8 mouse cellular contexts compared by ENCODE assay signal in genomic region chr4:131826905-131827304, GRCm38 (mm10). TPM values are rescaled to one million over a fixed set of nuclear protein-coding genes. Genes with fewer than 3 reads are reported as not detected.
A peak's percentile ranks its signal among the peaks of the same experiment; 100 is the strongest.
DNase-seq lines count a peak whose midpoint lies in the region; ATAC-seq and TF ChIP-seq lines count a peak whose summit lies in the region.
"Had no signal": no experiment of that assay in that cellular context is flagged by ENCODE, and none has a peak within 500 bp of the region (broad histone marks: within the 10 kb centered on the region; RNA-seq: fewer than 3 reads in every experiment).

No protein-coding gene starts in this region.

- no peak overlapping the region for H3K9ac ChIP-seq in forebrain, embryonic 16.5 days (replicated peaks; ENCODE audit: low read depth, low read length)
- no peak overlapping the region; the same call in 1 of the 2 replicates for H3K9ac ChIP-seq in limb, embryonic 12.5 days (replicated peaks)
- H3K9ac ChIP-seq: liver, embryonic 13.5 days had no signal

- H3K4me2 ChIP-seq in forebrain, embryonic 16.5 days (ENCODE audit: low read length) = no peak overlapping the region
- peak overlapping the region; percentile 7; the same call in 1 of the 2 replicates for H3K4me2 ChIP-seq in limb, embryonic 12.5 days
- H3K4me2 ChIP-seq: liver, embryonic 13.5 days had no signal

- TF ChIP-seq CTCF in gastrocnemius, adult 2 months (IDR thresholded peaks at IDR 0.05) = no peak

- H3K27ac ChIP-seq in forebrain, embryonic 16.5 days (ENCODE audit: low read length) = no peak overlapping the region
- H3K27ac ChIP-seq in limb, embryonic 12.5 days = peak overlapping the region; percentile 25; the same call in 1 of the 2 replicates
- no peak overlapping the region for H3K27ac ChIP-seq in gastrocnemius, adult 2 months
- H3K27ac ChIP-seq: liver, embryonic 13.5 days had no signal

- no peak overlapping the region for H3K4me3 ChIP-seq in forebrain, embryonic 16.5 days (replicated peaks; ENCODE audit: low read length)
- no peak overlapping the region for H3K4me3 ChIP-seq in limb, embryonic 12.5 days (replicated peaks)
- no peak overlapping the region for H3K4me3 ChIP-seq in gastrocnemius, adult 2 months
- H3K4me3 ChIP-seq: liver, embryonic 13.5 days had no signal

- H3K9me3 ChIP-seq in forebrain, embryonic 16.5 days (ENCODE audit: control insufficient read depth, low read length) = no peaks in the 10 kb centered on the region
- H3K9me3 ChIP-seq in limb, embryonic 12.5 days = no peaks in the 10 kb centered on the region
- H3K9me3 ChIP-seq: liver, embryonic 13.5 days had no signal

- no peaks in the 10 kb centered on the region for H3K27me3 ChIP-seq in forebrain, embryonic 16.5 days (replicated peaks; ENCODE audit: control insufficient read depth, insufficient read depth, low read length)
- H3K27me3 ChIP-seq in limb, embryonic 12.5 days = no peaks in the 10 kb centered on the region
- H3K27me3 ChIP-seq: liver, embryonic 13.5 days had no signal

- peak; percentile 28 for DNase-seq in urinary bladder, postnatal 25 days (ENCODE audit: low spot score)
- no peak for DNase-seq in urinary bladder, postnatal 10 days (ENCODE audit: low spot score)
- DNase-seq in gastrocnemius, adult 2 months = no peak
- no peak for DNase-seq in gastrocnemius, adult 18-20 months (ENCODE audit: low spot score)
- DNase-seq in heart, postnatal 14 days = no peak
- DNase-seq: liver, embryonic 13.5 days had no signal

- intact Hi-C loops in gastrocnemius, adult 2 months (cut with DNase I) = no loop called here
- intact Hi-C loops in heart, postnatal 14 days (cut with DNase I) = no loop called here

- H3K4me1 ChIP-seq in forebrain, embryonic 16.5 days (replicated peaks; ENCODE audit: control insufficient read depth, insufficient read depth, low read length) = peaks cover 7% of the 10 kb centered on the region
- peaks cover 26% of the 10 kb centered on the region for H3K4me1 ChIP-seq in limb, embryonic 12.5 days (replicated peaks)

- no peaks in the 10 kb centered on the region for H3K36me3 ChIP-seq in forebrain, embryonic 16.5 days (ENCODE audit: control insufficient read depth, insufficient read depth)
- no peaks in the 10 kb centered on the region for H3K36me3 ChIP-seq in limb, embryonic 12.5 days
- H3K36me3 ChIP-seq: liver, embryonic 13.5 days had no signal

- WGBS in forebrain, embryonic 16.5 days = 7% methylated on average over 6 of the region's 6 CpGs
- 5% methylated on average over 6 of the region's 6 CpGs for WGBS in limb, embryonic 12.5 days

- 0 out of 2 replicates have a peak, but pooled peaks have one; percentile 41 for ATAC-seq in forebrain, embryonic 16.5 days
- peak; percentile 76; the same call in 1 of the 2 replicates for ATAC-seq in limb, embryonic 12.5 days (ENCODE audit: insufficient number of reproducible peaks, insufficient read depth, low FRiP score, low TSS enrichment, low read depth)

RNA-seq across cellular contexts. Expression of gene Ptpru, which starts 11.2 kb away (rescaled TPM):
- 21.5 and 29.7 TPM in 2 replicates for polyA plus RNA-seq in forebrain, embryonic 16.5 days (2015; fragmentation: Nextera tagmentation; extraction: Ambion mirVana)
- 18.0 and 19.8 TPM in 2 replicates for polyA plus RNA-seq in limb, embryonic 12.5 days (2016; fragmentation: Nextera tagmentation; extraction: Ambion mirVana)
- 1 to 10 TPM; 1.7 to 2.6 TPM for total RNA-seq in gastrocnemius, adult 2 months (2021)
- 1 to 10 TPM in 1 of 2 experiments, under 1 TPM in 1; 0.71 to 1.5 TPM for total RNA-seq in gastrocnemius, adult 18-20 months (2021)
- total RNA-seq in heart, postnatal 14 days (2021) = 1 to 10 TPM; 3.2 to 6.8 TPM

RNA-seq across cellular contexts. Expression of gene Mecr, which starts 16.4 kb away (rescaled TPM):
- 36.7 and 38.3 TPM in 2 replicates for polyA plus RNA-seq in forebrain, embryonic 16.5 days (2015; fragmentation: Nextera tagmentation; extraction: Ambion mirVana)
- 45.1 and 46.9 TPM in 2 replicates for polyA plus RNA-seq in limb, embryonic 12.5 days (2016; fragmentation: Nextera tagmentation; extraction: Ambion mirVana)
- total RNA-seq in gastrocnemius, adult 2 months (2021) = 10 to 100 TPM; 16.3 to 25.4 TPM
- total RNA-seq in gastrocnemius, adult 18-20 months (2021) = 10 to 100 TPM; 19.7 to 25.5 TPM
- 10 to 100 TPM; 29.7 to 30.4 TPM for total RNA-seq in heart, postnatal 14 days (2021)

RNA-seq across cellular contexts. Expression of gene Srsf4, which starts 46.5 kb away (rescaled TPM):
- 143 and 156 TPM in 2 replicates for polyA plus RNA-seq in forebrain, embryonic 16.5 days (2015; fragmentation: Nextera tagmentation; extraction: Ambion mirVana)
- 158 and 162 TPM in 2 replicates for polyA plus RNA-seq in limb, embryonic 12.5 days (2016; fragmentation: Nextera tagmentation; extraction: Ambion mirVana)
- total RNA-seq in gastrocnemius, adult 2 months (2021) = 10 to 100 TPM; 32.0 to 33.8 TPM
- total RNA-seq in gastrocnemius, adult 18-20 months (2021) = 10 to 100 TPM; 28.0 TPM
- total RNA-seq in heart, postnatal 14 days (2021) = 10 to 100 TPM; 39.4 to 42.4 TPM
